Mouse (Mus musculus) limb, embryonic 15.5 days (tissue): ENCODE data around the gene Vmn2r40. TPM values are rescaled to one million over a fixed set of nuclear protein-coding genes. Genes with fewer than 3 reads are reported as not detected.
"Not testable (repeated sequence)": the region's sequence is repeated elsewhere in the genome, so short reads cannot be mapped to it uniquely, and the experiment has no call there.

ENCODE experiments used
- ATAC-seq: fragments of 200-750 bp; cut with Nextera tagmentation; 2 replicates; pipeline ENCODE4 v1.8.0; 2017; ENCODE audit warnings: low read depth, moderate TSS enrichment; ENCODE audit not compliant: insufficient number of reproducible peaks, low FRiP score, low TSS enrichment
- H3K27ac ChIP-seq: fragments of 300-500 bp; sonication (generic); 2 replicates; pipeline ENCODE4 v1.5.1; 2015; ENCODE audit warnings: moderate library complexity, mild to moderate bottlenecking, inconsistent platforms
- H3K27me3 ChIP-seq: fragments of 300-500 bp; sonication (generic); 2 replicates; pipeline ENCODE4 v1.6.1; 2015; ENCODE audit warnings: inconsistent platforms
- H3K36me3 ChIP-seq: fragments of 300-500 bp; sonication (generic); 2 replicates; pipeline ENCODE4 v1.6.1; 2015; ENCODE audit warnings: inconsistent platforms
- H3K4me1 ChIP-seq: fragments of 300-500 bp; sonication (generic); 2 replicates; pipeline ENCODE4 v1.6.1; 2015; ENCODE audit warnings: inconsistent platforms
- H3K4me2 ChIP-seq: fragments of 300-500 bp; sonication (generic); 2 replicates; pipeline ENCODE4 v1.6.1; 2015; ENCODE audit warnings: mild to moderate bottlenecking, inconsistent platforms
- H3K4me3 ChIP-seq: fragments of 300-500 bp; sonication (generic); 2 replicates; pipeline ENCODE4 v1.5.1; 2015; ENCODE audit warnings: mild to moderate bottlenecking, inconsistent platforms
- H3K9ac ChIP-seq: fragments of 300-500 bp; sonication (generic); 2 replicates; pipeline ENCODE4 v1.6.1; 2015; ENCODE audit warnings: inconsistent platforms
- H3K9me3 ChIP-seq: fragments of 300-500 bp; sonication (generic); 2 replicates; pipeline ENCODE4 v1.6.1; 2016; ENCODE audit warnings: inconsistent platforms
- WGBS: fragments of 180-500 bp; shearing (Covaris S2); methylation state at CpG from one replicate; pipeline ENCODE4 v1.1.7; 2015; 5-methylcytosine and 5-hydroxymethylcytosine counted together
- polyA plus RNA-seq: library from polyadenylated mRNA; unstranded; fragments of >200 nt; fragmentation: Nextera tagmentation; extraction: Ambion mirVana; gene quantifications from 2 replicates; pipeline ENCODE4 v1.2.1, GENCODE M21; 2015

The Vmn2r40 gene
- polyA plus RNA-seq, result not detected in 2 replicates

- not testable (repeated sequence) for H3K36me3 ChIP-seq, H3K4me1 ChIP-seq, H3K9ac ChIP-seq, ATAC-seq, H3K4me2 ChIP-seq, H3K9me3 ChIP-seq, H3K27me3 ChIP-seq, H3K4me3 ChIP-seq, H3K27ac ChIP-seq
- WGBS, result no CpG with 5 or more reads among the region's 1 CpGs
These were observed at the start of gene Vmn2r40 for GRCm38 (mm10) chr7:8931335-8931734. Gene Vmn2r40 (minus strand): TSS chr7:8931435.

Other genes with a start within 250 kb of the Vmn2r40 start
- not detected in 2 replicates for gene Vmn2r39, start 99.4 kb upstream of the Vmn2r40 start, polyA plus RNA-seq
- not detected in 2 replicates for gene Vmn2r38, start 166.4 kb upstream of the Vmn2r40 start, polyA plus RNA-seq